Comparison of ENCODE assay signal across 31 mouse cellular contexts in the genomic region with DNA sequence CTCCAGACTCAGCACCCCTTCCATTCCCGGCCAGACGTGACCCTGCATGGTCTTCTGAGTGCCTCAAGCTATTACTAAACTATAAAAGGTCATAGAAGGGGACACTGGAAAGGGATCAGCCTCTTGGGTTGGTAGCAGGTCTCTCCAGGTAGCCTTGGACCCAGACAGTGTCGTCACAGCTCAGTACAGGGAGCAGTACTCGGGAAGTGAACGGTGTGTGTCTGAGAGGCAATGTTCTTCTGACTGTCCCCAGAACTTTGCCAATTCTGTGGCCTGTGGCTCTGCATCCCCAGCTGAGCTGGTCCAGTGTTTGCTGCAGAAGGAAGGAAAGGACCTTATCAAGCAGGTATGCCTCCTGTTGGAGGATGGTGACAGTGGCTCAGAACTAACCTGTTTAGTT. TPM values are rescaled to one million over a fixed set of nuclear protein-coding genes. Genes with fewer than 3 reads are reported as not detected.
"Had no signal": no experiment of that assay in that cellular context is flagged by ENCODE, and none has a peak within 500 bp of the region (broad histone marks: within the 10 kb centered on the region; RNA-seq: fewer than 3 reads in every experiment).

No protein-coding gene starts in this region.

RNA-seq across cellular contexts. Expression of a gene that starts 4.6 kb away (rescaled TPM):
- total RNA-seq: common myeloid progenitor, adult 5-6 weeks; forebrain, postnatal 0 days; gastrocnemius, adult 2 months; gastrocnemius, adult 8-10 months; gastrocnemius, postnatal 10 days; gastrocnemius, postnatal 14 days; gastrocnemius, postnatal 25 days; gastrocnemius, postnatal 36 days; gastrocnemius, postnatal 4 days; granulocyte monocyte progenitor cell, adult 5-6 weeks; heart, adult 18-20 months; heart, adult 2 months had no signal
- polyA plus RNA-seq: cortical plate, adult 2 months; embryonic facial prominence, embryonic 10.5 days; embryonic facial prominence, embryonic 11.5 days; embryonic facial prominence, embryonic 12.5 days; embryonic facial prominence, embryonic 13.5 days; embryonic facial prominence, embryonic 14.5 days; embryonic facial prominence, embryonic 15.5 days; erythroblast, embryonic 14.5 days; forebrain, embryonic 10.5 days; forebrain, embryonic 11.5 days; forebrain, embryonic 12.5 days; forebrain, embryonic 13.5 days; forebrain, embryonic 14.5 days; forebrain, embryonic 15.5 days; forebrain, embryonic 16.5 days; forebrain, postnatal 0 days; frontal cortex, adult 2 months; heart, adult 2 months had no signal

RNA-seq across cellular contexts. Expression of a gene that starts 39.8 kb away (rescaled TPM):
- total RNA-seq: common myeloid progenitor, adult 5-6 weeks; forebrain, postnatal 0 days; gastrocnemius, adult 2 months; gastrocnemius, adult 8-10 months; gastrocnemius, postnatal 10 days; gastrocnemius, postnatal 14 days; gastrocnemius, postnatal 25 days; granulocyte monocyte progenitor cell, adult 5-6 weeks; heart, adult 18-20 months; heart, adult 2 months had no signal
- polyA plus RNA-seq: cortical plate, adult 2 months; embryonic facial prominence, embryonic 10.5 days; embryonic facial prominence, embryonic 11.5 days; embryonic facial prominence, embryonic 12.5 days; embryonic facial prominence, embryonic 13.5 days; embryonic facial prominence, embryonic 14.5 days; embryonic facial prominence, embryonic 15.5 days; erythroblast, embryonic 14.5 days; forebrain, embryonic 10.5 days; forebrain, embryonic 11.5 days; forebrain, embryonic 12.5 days; forebrain, embryonic 13.5 days; forebrain, embryonic 14.5 days; forebrain, embryonic 15.5 days; forebrain, embryonic 16.5 days; forebrain, postnatal 0 days; frontal cortex, adult 2 months; gonadal fat pad, adult 2 months; heart, adult 2 months had no signal

RNA-seq across cellular contexts. Expression of a gene that starts 43.4 kb away (rescaled TPM):
- total RNA-seq: common myeloid progenitor, adult 5-6 weeks; gastrocnemius, adult 18-20 months; gastrocnemius, adult 2 months; gastrocnemius, adult 8-10 months; gastrocnemius, postnatal 10 days; gastrocnemius, postnatal 14 days; gastrocnemius, postnatal 25 days; gastrocnemius, postnatal 36 days; gastrocnemius, postnatal 4 days; granulocyte monocyte progenitor cell, adult 5-6 weeks; heart, adult 18-20 months; heart, adult 2 months; heart, adult 8-10 months had no signal
- polyA plus RNA-seq: cortical plate, adult 2 months; embryonic facial prominence, embryonic 10.5 days; embryonic facial prominence, embryonic 11.5 days; embryonic facial prominence, embryonic 12.5 days; embryonic facial prominence, embryonic 13.5 days; embryonic facial prominence, embryonic 14.5 days; embryonic facial prominence, embryonic 15.5 days; erythroblast, embryonic 14.5 days; forebrain, embryonic 10.5 days; forebrain, embryonic 11.5 days; forebrain, embryonic 12.5 days; forebrain, postnatal 0 days; frontal cortex, adult 2 months; heart, adult 2 months had no signal
